Mouse (Mus musculus): ENCODE data around the gene Lcor. TPM values are rescaled to one million over a fixed set of nuclear protein-coding genes. Genes with fewer than 3 reads are reported as not detected.

Lcor gene
- polyA plus RNA-seq, 1 experiment from 2014 or later, result 13.0 TPM

GRCm38 (mm10) chr19:41558891-41559486 lies 76.6 kb downstream of the Lcor start:
- no peak for DNase-seq
- Histone ChIP-seq H3K4me3 (ENCODE audit: low read depth, low read length) (no peak overlapping the region), H3K36me3 (ENCODE audit: insufficient read depth) (peaks cover 31% of the 10 kb centered on the region), H3K4me2 (no peak overlapping the region), H3K9ac (no peak overlapping the region), H3K4me1 (ENCODE audit: insufficient read depth) (no peaks in the 10 kb centered on the region), H3K27ac (ENCODE audit: low read depth) (no peak overlapping the region), H3K9me3 (ENCODE audit: low read depth, low read length) (no peaks in the 10 kb centered on the region), H3K27me3 (ENCODE audit: insufficient read depth, low read length) (no peaks in the 10 kb centered on the region)
- TF ChIP-seq CTCF (IDR thresholded peaks at IDR 0.05; ENCODE audit: low read depth), result no peak
- no peak for ATAC-seq (ENCODE audit: insufficient read depth)
- 86% methylated on average over 9 of the region's 9 CpGs for WGBS

GRCm38 (mm10) chr19:41560856-41561255 lies 78.4 kb downstream of the Lcor start:
- Histone ChIP-seq H3K27me3 (ENCODE audit: insufficient read depth, low read length) (no peaks in the 10 kb centered on the region), H3K4me3 (ENCODE audit: low read depth, low read length) (no peak overlapping the region), H3K36me3 (ENCODE audit: insufficient read depth) (peaks cover 26% of the 10 kb centered on the region), H3K9ac (no peak overlapping the region), H3K27ac (ENCODE audit: low read depth) (no peak overlapping the region), H3K4me1 (ENCODE audit: insufficient read depth) (no peaks in the 10 kb centered on the region), H3K4me2 (no peak overlapping the region), H3K9me3 (ENCODE audit: low read depth, low read length) (no peaks in the 10 kb centered on the region)
- 84% methylated on average over 3 of the region's 3 CpGs for WGBS
- no peak for DNase-seq
- ATAC-seq (ENCODE audit: insufficient read depth), result no peak
- TF ChIP-seq CTCF (IDR thresholded peaks at IDR 0.05; ENCODE audit: low read depth), result no peak

GRCm38 (mm10) chr19:41568791-41569190 lies 86.4 kb downstream of the Lcor start:
- H3K27me3 ChIP-seq (ENCODE audit: insufficient read depth, low read length), result no peaks in the 10 kb centered on the region
- 49% methylated on average over 2 of the region's 2 CpGs for WGBS
- no peak overlapping the region for H3K4me3 ChIP-seq (ENCODE audit: low read depth, low read length)
- DNase-seq, result no peak
- TF ChIP-seq CTCF (IDR thresholded peaks at IDR 0.05; ENCODE audit: low read depth), result no peak
- H3K36me3 ChIP-seq (ENCODE audit: insufficient read depth), result no peaks in the 10 kb centered on the region
- no peak for ATAC-seq (ENCODE audit: insufficient read depth)
- no peak overlapping the region for H3K27ac ChIP-seq (ENCODE audit: low read depth)
- H3K4me2 ChIP-seq, result no peak overlapping the region
- no peaks in the 10 kb centered on the region for H3K4me1 ChIP-seq (ENCODE audit: insufficient read depth)
- H3K9ac ChIP-seq, result no peak overlapping the region
- H3K9me3 ChIP-seq (ENCODE audit: low read depth, low read length), result no peaks in the 10 kb centered on the region

GRCm38 (mm10) chr19:41573700-41574099 lies 91.3 kb downstream of the Lcor start:
- H3K4me1 ChIP-seq (ENCODE audit: insufficient read depth), result no peaks in the 10 kb centered on the region
- H3K4me2 ChIP-seq, result no peak overlapping the region
- no peak for ATAC-seq (ENCODE audit: insufficient read depth)
- no peak overlapping the region for H3K27ac ChIP-seq (ENCODE audit: low read depth)
- no peak overlapping the region for H3K4me3 ChIP-seq (ENCODE audit: low read depth, low read length)
- DNase-seq, result no peak
- no peaks in the 10 kb centered on the region for H3K9me3 ChIP-seq (ENCODE audit: low read depth, low read length)
- WGBS, result 86% methylated on average over 2 of the region's 2 CpGs
- H3K36me3 ChIP-seq (ENCODE audit: insufficient read depth), result no peaks in the 10 kb centered on the region
- no peak overlapping the region for H3K9ac ChIP-seq
- no peak for TF ChIP-seq CTCF (IDR thresholded peaks at IDR 0.05; ENCODE audit: low read depth)
- H3K27me3 ChIP-seq (ENCODE audit: insufficient read depth, low read length), result no peaks in the 10 kb centered on the region

- Histone ChIP-seq H3K4me1 (ENCODE audit: insufficient read depth) (no peaks in the 10 kb centered on the region), H3K9ac (no peak overlapping the region), H3K27me3 (ENCODE audit: insufficient read depth, low read length) (no peaks in the 10 kb centered on the region), H3K27ac (ENCODE audit: low read depth) (no peak overlapping the region), H3K9me3 (ENCODE audit: low read depth, low read length) (no peaks in the 10 kb centered on the region), H3K4me2 (no peak overlapping the region), H3K36me3 (ENCODE audit: insufficient read depth) (peaks cover 10% of the 10 kb centered on the region), H3K4me3 (ENCODE audit: low read depth, low read length) (no peak overlapping the region)
- no peak for ATAC-seq (ENCODE audit: insufficient read depth)
- no peak for TF ChIP-seq CTCF (IDR thresholded peaks at IDR 0.05; ENCODE audit: low read depth)
- DNase-seq, result no peak
Measured at GRCm38 (mm10) chr19:41577576-41577975, 95.1 kb downstream of the Lcor start.

- H3K4me2 ChIP-seq, result no peak overlapping the region
- H3K9me3 ChIP-seq (ENCODE audit: low read depth, low read length), result no peaks in the 10 kb centered on the region
- no peaks in the 10 kb centered on the region for H3K4me1 ChIP-seq (ENCODE audit: insufficient read depth)
- no peak for TF ChIP-seq CTCF (IDR thresholded peaks at IDR 0.05; ENCODE audit: low read depth)
- no peak overlapping the region for H3K27ac ChIP-seq (ENCODE audit: low read depth)
- 82% methylated on average over 4 of the region's 4 CpGs for WGBS
- H3K9ac ChIP-seq, result no peak overlapping the region
- no peak for DNase-seq
- no peaks in the 10 kb centered on the region for H3K27me3 ChIP-seq (ENCODE audit: insufficient read depth, low read length)
- ATAC-seq (ENCODE audit: insufficient read depth), result no peak
- H3K4me3 ChIP-seq (ENCODE audit: low read depth, low read length), result no peak overlapping the region
- H3K36me3 ChIP-seq (ENCODE audit: insufficient read depth), result peaks cover 28% of the 10 kb centered on the region
Measured at GRCm38 (mm10) chr19:41579311-41579920, 97.0 kb downstream of the Lcor start.

- no peak for DNase-seq
- H3K4me2 ChIP-seq, result no peak within 1 kb of the TSS
- H3K9me3 ChIP-seq (ENCODE audit: low read depth, low read length), result no peaks in the 10 kb centered on the region
- WGBS, result 92% methylated on average over 23 of the region's 23 CpGs
- no peak within 1 kb of the TSS for H3K4me3 ChIP-seq (ENCODE audit: low read depth, low read length)
- H3K36me3 ChIP-seq (ENCODE audit: insufficient read depth), result peaks cover 41% of the 10 kb centered on the region
- no peak for ATAC-seq (ENCODE audit: insufficient read depth)
- H3K27ac ChIP-seq (ENCODE audit: low read depth), result no peak within 1 kb of the TSS
- no peak within 1 kb of the TSS for H3K9ac ChIP-seq
- H3K27me3 ChIP-seq (ENCODE audit: insufficient read depth, low read length), result no peaks in the 10 kb centered on the region
- H3K4me1 ChIP-seq (ENCODE audit: insufficient read depth), result no peaks in the 10 kb centered on the region
- no peak for TF ChIP-seq CTCF (IDR thresholded peaks at IDR 0.05; ENCODE audit: low read depth)
Measured at GRCm38 (mm10) chr19:41581706-41582420, 99.4 kb downstream of the Lcor start, which contains the start of gene Gm340. Gene Gm340 (plus strand): TSS chr19:41582370.
